Mouse (Mus musculus) kidney, adult 2 months (tissue): ENCODE data around the gene Rcan2. TPM values are rescaled to one million over a fixed set of nuclear protein-coding genes. Genes with fewer than 3 reads are reported as not detected.

Experiments
- DNase-seq: peaks from one replicate; pipeline ENCODE4 v3.0.0; 2021
- H3K27ac ChIP-seq: fragments of 200-500 bp; 2 replicates; pipeline ENCODE4 v1.5.1; 2012; ENCODE audit warnings: low read depth, low read length, control low read depth, inconsistent platforms; ENCODE audit not compliant: insufficient read depth
- H3K27me3 ChIP-seq: fragments of 200-500 bp; replicated peaks from 2 replicates; pipeline ENCODE4 v1.6.1; 2012; ENCODE audit warnings: mild to moderate bottlenecking, moderate library complexity, low read length, inconsistent platforms; ENCODE audit not compliant: control insufficient read depth, insufficient read depth
- H3K36me3 ChIP-seq: fragments of 200-500 bp; 2 replicates; pipeline ENCODE4 v1.6.1; 2012; ENCODE audit warnings: mild to moderate bottlenecking, moderate library complexity, low read length, inconsistent platforms; ENCODE audit not compliant: control insufficient read depth, insufficient read depth
- H3K4me1 ChIP-seq: fragments of 200-500 bp; 2 replicates; pipeline ENCODE4 v1.6.1; 2011; ENCODE audit warnings: low read length; ENCODE audit not compliant: control insufficient read depth, insufficient read depth
- H3K4me3 ChIP-seq: fragments of 200-500 bp; 2 replicates; pipeline ENCODE4 v1.5.1; 2011; ENCODE audit warnings: mild to moderate bottlenecking, low read depth, low read length, control low read depth; ENCODE audit not compliant: insufficient read depth
- CTCF ChIP-seq: fragments of 200-500 bp; conservative IDR thresholded peaks from 2 replicates; pipeline ENCODE4 v1.5.1; 2011; ENCODE audit warnings: low read depth, mild to moderate bottlenecking, control low read depth, low read length, moderate library complexity, mixed read lengths; ENCODE audit not compliant: insufficient read depth, insufficient read length
- POLR2A ChIP-seq: fragments of 200-500 bp; IDR thresholded peaks from one replicate; pipeline ENCODE4 v1.6.1; 2011; ENCODE audit warnings: low read depth, low read length, control low read depth
- WGBS: fragments of 180-500 bp; shearing (Covaris S2); methylation state at CpG from one replicate; pipeline ENCODE4 v1.1.7; 2018; 5-methylcytosine and 5-hydroxymethylcytosine counted together
- polyA plus RNA-seq: library from polyadenylated mRNA; depleted of rRNA; stranded (reverse); fragments of >200 nt; gene quantifications from 2 replicates; pipeline ENCODE4 v1.2.3, GENCODE M21; 2012

Gene Rcan2
- polyA plus RNA-seq, 1 experiment = 18.3 TPM

GRCm38 (mm10) chr17:43887931-43888330 lies 86.8 kb downstream of the Rcan2 start:
- H3K4me1 ChIP-seq = no peaks in the 10 kb centered on the region
- 81% methylated on average over 7 of the region's 7 CpGs for WGBS
- H3K27me3 ChIP-seq = no peaks in the 10 kb centered on the region
- H3K27ac ChIP-seq = no peak overlapping the region
- no peak for TF ChIP-seq CTCF
- no peak for TF ChIP-seq POLR2A
- no peak overlapping the region for H3K4me3 ChIP-seq
- no peak for DNase-seq
- no peaks in the 10 kb centered on the region for H3K36me3 ChIP-seq

- Histone ChIP-seq H3K27me3 (no peaks in the 10 kb centered on the region), H3K4me1 (no peaks in the 10 kb centered on the region), H3K36me3 (no peaks in the 10 kb centered on the region), H3K4me3 (no peak overlapping the region), H3K27ac (no peak overlapping the region)
- TF ChIP-seq CTCF (no peak), POLR2A (no peak)
- no peak for DNase-seq
- WGBS = 90% methylated on average over 4 of the region's 4 CpGs
Measured at GRCm38 (mm10) chr17:43897346-43897745, 96.2 kb downstream of the Rcan2 start.

- Histone ChIP-seq H3K4me1 (no peaks in the 10 kb centered on the region), H3K36me3 (no peaks in the 10 kb centered on the region), H3K27ac (no peak overlapping the region), H3K4me3 (no peak overlapping the region), H3K27me3 (no peaks in the 10 kb centered on the region)
- no peak for TF ChIP-seq POLR2A
- no peak for TF ChIP-seq CTCF
- 75% methylated on average over 4 of the region's 4 CpGs for WGBS
- DNase-seq = no peak
Measured at GRCm38 (mm10) chr17:43899405-43900092, 98.4 kb downstream of the Rcan2 start.

GRCm38 (mm10) chr17:43900133-43900532 lies 99.0 kb downstream of the Rcan2 start:
- DNase-seq = no peak
- Histone ChIP-seq H3K27me3 (no peaks in the 10 kb centered on the region), H3K36me3 (no peaks in the 10 kb centered on the region), H3K27ac (no peak overlapping the region), H3K4me1 (no peaks in the 10 kb centered on the region), H3K4me3 (no peak overlapping the region)
- no peak for TF ChIP-seq CTCF
- no peak for TF ChIP-seq POLR2A
- 85% methylated on average over 1 of the region's 1 CpGs for WGBS

GRCm38 (mm10) chr17:43901474-43901873 lies 100.3 kb downstream of the Rcan2 start:
- H3K36me3 ChIP-seq = no peaks in the 10 kb centered on the region
- TF ChIP-seq POLR2A (no peak), CTCF (no peak)
- WGBS = 74% methylated on average over 3 of the region's 3 CpGs
- no peak for DNase-seq
- H3K4me1 ChIP-seq = no peaks in the 10 kb centered on the region
- H3K27ac ChIP-seq = no peak overlapping the region
- no peak overlapping the region for H3K4me3 ChIP-seq
- H3K27me3 ChIP-seq = no peaks in the 10 kb centered on the region

GRCm38 (mm10) chr17:43903807-43904771 lies 102.9 kb downstream of the Rcan2 start:
- Histone ChIP-seq H3K36me3 (no peaks in the 10 kb centered on the region), H3K4me1 (no peaks in the 10 kb centered on the region), H3K4me3 (no peak overlapping the region), H3K27me3 (no peaks in the 10 kb centered on the region), H3K27ac (no peak overlapping the region)
- DNase-seq = no peak
- 43% methylated on average over 9 of the region's 9 CpGs for WGBS
- TF ChIP-seq POLR2A (no peak), CTCF (no peak)

- H3K4me3 ChIP-seq = no peak overlapping the region
- no peaks in the 10 kb centered on the region for H3K36me3 ChIP-seq
- TF ChIP-seq CTCF = no peak
- TF ChIP-seq POLR2A = no peak
- H3K4me1 ChIP-seq = no peaks in the 10 kb centered on the region
- WGBS = 94% methylated on average over 7 of the region's 7 CpGs
- no peak for DNase-seq
- H3K27ac ChIP-seq = no peak overlapping the region
- no peaks in the 10 kb centered on the region for H3K27me3 ChIP-seq
Measured at GRCm38 (mm10) chr17:43904896-43905295, 103.7 kb downstream of the Rcan2 start.
